Mouse (Mus musculus): Measurements from ENCODE around the gene Ccsap.

GRCm38 (mm10) chr8:123803639-123804038, 56.4 kb downstream of the Ccsap start:
- TF ChIP-seq EP300 (IDR thresholded peaks at IDR 0.05; ENCODE audit: low read depth) (no peak), CTCF (IDR thresholded peaks at IDR 0.05; ENCODE audit: low read depth) (no peak)
